Mouse (Mus musculus): ENCODE results near the gene Sema6d. TPM values are rescaled to one million over a fixed set of nuclear protein-coding genes. Genes with fewer than 3 reads are reported as not detected.

Gene Sema6d
- polyA plus RNA-seq, 1 experiment, result 5.6 TPM

- Histone ChIP-seq H3K4me1 (ENCODE audit: control insufficient read depth, insufficient read depth, low read length) (no peaks in the 10 kb centered on the region), H3K36me3 (ENCODE audit: control insufficient read depth, insufficient read depth, low read length) (no peaks in the 10 kb centered on the region), H3K27me3 (replicated peaks; ENCODE audit: control insufficient read depth, insufficient read depth, low read length) (no peaks in the 10 kb centered on the region), H3K4me3 (ENCODE audit: insufficient read depth, low read depth, low read length) (no peak overlapping the region), H3K27ac (ENCODE audit: insufficient read depth, low read depth, low read length) (no peak overlapping the region)
- TF ChIP-seq POLR2A (IDR thresholded peaks at IDR 0.05; ENCODE audit: low read depth, low read length) (no peak), CTCF (conservative IDR thresholded peaks at IDR 0.05; ENCODE audit: insufficient read depth, insufficient read length, low read depth, low read length) (no peak)
- WGBS, result 44% methylated on average over 8 of the region's 8 CpGs
- no peak for DNase-seq
Measured at GRCm38 (mm10) chr2:124602379-124602913, 512.7 kb downstream of the Sema6d start.

- TF ChIP-seq POLR2A (IDR thresholded peaks at IDR 0.05; ENCODE audit: low read depth, low read length), result no peak
- TF ChIP-seq CTCF (conservative IDR thresholded peaks at IDR 0.05; ENCODE audit: insufficient read depth, insufficient read length, low read depth, low read length), result no peak
- Histone ChIP-seq H3K4me1 (ENCODE audit: control insufficient read depth, insufficient read depth, low read length) (no peaks in the 10 kb centered on the region), H3K36me3 (ENCODE audit: control insufficient read depth, insufficient read depth, low read length) (no peaks in the 10 kb centered on the region), H3K27ac (ENCODE audit: insufficient read depth, low read depth, low read length) (no peak overlapping the region), H3K27me3 (replicated peaks; ENCODE audit: control insufficient read depth, insufficient read depth, low read length) (no peaks in the 10 kb centered on the region), H3K4me3 (ENCODE audit: insufficient read depth, low read depth, low read length) (no peak overlapping the region)
- peak; percentile 42 for DNase-seq
- WGBS, result 56% methylated on average over 1 of the region's 1 CpGs
Measured at GRCm38 (mm10) chr2:124605341-124605740, 515.6 kb downstream of the Sema6d start.

GRCm38 (mm10) chr2:124607986-124608385, 518.2 kb downstream of the Sema6d start:
- Histone ChIP-seq H3K4me3 (ENCODE audit: insufficient read depth, low read depth, low read length) (no peak overlapping the region), H3K27ac (ENCODE audit: insufficient read depth, low read depth, low read length) (no peak overlapping the region), H3K36me3 (ENCODE audit: control insufficient read depth, insufficient read depth, low read length) (no peaks in the 10 kb centered on the region), H3K27me3 (replicated peaks; ENCODE audit: control insufficient read depth, insufficient read depth, low read length) (no peaks in the 10 kb centered on the region; the same call in 1 of the 2 replicates), H3K4me1 (ENCODE audit: control insufficient read depth, insufficient read depth, low read length) (no peaks in the 10 kb centered on the region)
- TF ChIP-seq CTCF (conservative IDR thresholded peaks at IDR 0.05; ENCODE audit: insufficient read depth, insufficient read length, low read depth, low read length), result no peak
- 75% methylated on average over 5 of the region's 5 CpGs for WGBS
- DNase-seq, result no peak

GRCm38 (mm10) chr2:124608546-124608945, 518.8 kb downstream of the Sema6d start:
- no peak overlapping the region for H3K4me3 ChIP-seq (ENCODE audit: insufficient read depth, low read depth, low read length)
- H3K27me3 ChIP-seq (replicated peaks; ENCODE audit: control insufficient read depth, insufficient read depth, low read length), result no peaks in the 10 kb centered on the region; the same call in 1 of the 2 replicates
- H3K4me1 ChIP-seq (ENCODE audit: control insufficient read depth, insufficient read depth, low read length), result no peaks in the 10 kb centered on the region
- H3K27ac ChIP-seq (ENCODE audit: insufficient read depth, low read depth, low read length), result no peak overlapping the region
- TF ChIP-seq POLR2A (IDR thresholded peaks at IDR 0.05; ENCODE audit: low read depth, low read length) (no peak), CTCF (conservative IDR thresholded peaks at IDR 0.05; ENCODE audit: insufficient read depth, insufficient read length, low read depth, low read length) (no peak)
- peak; percentile 43 for DNase-seq
- no peaks in the 10 kb centered on the region for H3K36me3 ChIP-seq (ENCODE audit: control insufficient read depth, insufficient read depth, low read length)
- 48% methylated on average over 4 of the region's 4 CpGs for WGBS

- Histone ChIP-seq H3K36me3 (ENCODE audit: control insufficient read depth, insufficient read depth, low read length) (no peaks in the 10 kb centered on the region), H3K4me3 (ENCODE audit: insufficient read depth, low read depth, low read length) (no peak overlapping the region), H3K4me1 (ENCODE audit: control insufficient read depth, insufficient read depth, low read length) (no peaks in the 10 kb centered on the region), H3K27ac (ENCODE audit: insufficient read depth, low read depth, low read length) (no peak overlapping the region), H3K27me3 (replicated peaks; ENCODE audit: control insufficient read depth, insufficient read depth, low read length) (no peaks in the 10 kb centered on the region; the same call in 1 of the 2 replicates)
- TF ChIP-seq CTCF (conservative IDR thresholded peaks at IDR 0.05; ENCODE audit: insufficient read depth, insufficient read length, low read depth, low read length), result no peak
- TF ChIP-seq POLR2A (IDR thresholded peaks at IDR 0.05; ENCODE audit: low read depth, low read length), result no peak
- no peak for DNase-seq
- WGBS, result 29% methylated on average over 5 of the region's 5 CpGs
Measured at GRCm38 (mm10) chr2:124609014-124609413, 519.2 kb downstream of the Sema6d start.

- peak overlapping the region; percentile 65 for H3K4me3 ChIP-seq (ENCODE audit: insufficient read depth, low read depth, low read length)
- H3K27ac ChIP-seq (ENCODE audit: insufficient read depth, low read depth, low read length), result peak overlapping the region; percentile 76
- under 1% methylated on average over 78 of the region's 80 CpGs for WGBS
- H3K36me3 ChIP-seq (ENCODE audit: control insufficient read depth, insufficient read depth, low read length), result no peaks in the 10 kb centered on the region
- H3K4me1 ChIP-seq (ENCODE audit: control insufficient read depth, insufficient read depth, low read length), result 0 out of 2 replicates have a peak, but pooled peaks cover 1% of the 10 kb centered on the region
- DNase-seq, result peak; percentile 92
- H3K27me3 ChIP-seq (replicated peaks; ENCODE audit: control insufficient read depth, insufficient read depth, low read length), result no peaks in the 10 kb centered on the region; the same call in 1 of the 2 replicates
- TF ChIP-seq CTCF (conservative IDR thresholded peaks at IDR 0.05; ENCODE audit: insufficient read depth, insufficient read length, low read depth, low read length) (no peak), POLR2A (IDR thresholded peaks at IDR 0.05; ENCODE audit: low read depth, low read length) (no peak)
Measured at GRCm38 (mm10) chr2:124609711-124610585, 520.2 kb downstream of the Sema6d start.

GRCm38 (mm10) chr2:124610586-124611105, 520.9 kb downstream of the Sema6d start:
- Histone ChIP-seq H3K27ac (ENCODE audit: insufficient read depth, low read depth, low read length) (peak overlapping the region; percentile 5; the same call in 1 of the 2 replicates), H3K36me3 (ENCODE audit: control insufficient read depth, insufficient read depth, low read length) (no peaks in the 10 kb centered on the region), H3K27me3 (replicated peaks; ENCODE audit: control insufficient read depth, insufficient read depth, low read length) (no peaks in the 10 kb centered on the region; the same call in 1 of the 2 replicates), H3K4me1 (ENCODE audit: control insufficient read depth, insufficient read depth, low read length) (0 out of 2 replicates have a peak, but pooled peaks cover 2% of the 10 kb centered on the region), H3K4me3 (ENCODE audit: insufficient read depth, low read depth, low read length) (peak overlapping the region; percentile 65)
- DNase-seq, result peak; percentile 19
- TF ChIP-seq CTCF (conservative IDR thresholded peaks at IDR 0.05; ENCODE audit: insufficient read depth, insufficient read length, low read depth, low read length) (no peak), POLR2A (IDR thresholded peaks at IDR 0.05; ENCODE audit: low read depth, low read length) (no peak)
- WGBS, result under 1% methylated on average over 38 of the region's 39 CpGs
